ENCODE assay signal across 11 mouse cellular contexts in the genomic region with DNA sequence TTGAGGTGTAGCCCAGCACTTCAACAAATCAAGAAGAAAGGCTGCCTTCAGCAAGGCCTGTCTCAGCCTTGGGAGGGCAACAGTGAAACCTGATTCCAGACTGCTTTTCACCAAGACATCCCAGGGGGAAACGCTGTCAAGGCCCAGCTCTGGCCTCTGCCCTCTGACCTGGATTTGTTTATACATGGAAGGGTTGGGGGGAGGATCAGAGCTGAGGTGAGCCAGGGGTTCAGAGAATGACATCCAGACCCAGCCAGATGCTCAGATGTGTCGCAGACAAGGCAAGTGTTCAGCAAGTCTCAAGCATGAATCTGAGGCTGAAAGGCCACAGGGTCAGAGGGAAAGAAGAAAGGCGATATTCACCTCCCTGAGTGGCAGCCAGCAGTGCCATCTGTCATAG. TPM values are rescaled to one million over a fixed set of nuclear protein-coding genes. Genes with fewer than 3 reads are reported as not detected.
A peak's percentile ranks its signal among the peaks of the same experiment; 100 is the strongest.
DNase-seq lines count a peak whose midpoint lies in the region; ATAC-seq lines count a peak whose summit lies in the region.
"Had no signal": no experiment of that assay in that cellular context is flagged by ENCODE, and none has a peak within 500 bp of the region (broad histone marks: within the 10 kb centered on the region; RNA-seq: fewer than 3 reads in every experiment).

No protein-coding gene starts in this region.

- H3K4me2 ChIP-seq in hindbrain, embryonic 12.5 days (replicated peaks): no peak overlapping the region
- no peak overlapping the region for H3K4me2 ChIP-seq in hindbrain, embryonic 16.5 days (ENCODE audit: low read length)
- H3K4me2 ChIP-seq in midbrain, embryonic 12.5 days (replicated peaks): no peak overlapping the region
- no peak overlapping the region for H3K4me2 ChIP-seq in midbrain, embryonic 16.5 days (ENCODE audit: low read length)
- no peak overlapping the region for H3K4me2 ChIP-seq in kidney, embryonic 16.5 days (replicated peaks; ENCODE audit: low read depth, low read length)
- H3K4me2 ChIP-seq: liver, embryonic 13.5 days had no signal

- DNase-seq in yolk sac, embryonic 10.5 days (ENCODE audit: low spot score): peak; percentile 89
- DNase-seq: cerebellum, postnatal 25 days; liver, embryonic 13.5 days; thymus, adult 2 months had no signal

- H3K4me1 ChIP-seq in hindbrain, embryonic 12.5 days: peaks cover 89% of the 10 kb centered on the region
- H3K4me1 ChIP-seq in hindbrain, embryonic 16.5 days (ENCODE audit: control insufficient read depth, insufficient read depth, low read depth, low read length): peaks cover 50% of the 10 kb centered on the region
- peaks cover 82% of the 10 kb centered on the region for H3K4me1 ChIP-seq in midbrain, embryonic 12.5 days
- peaks cover 35% of the 10 kb centered on the region for H3K4me1 ChIP-seq in midbrain, embryonic 16.5 days (ENCODE audit: control insufficient read depth, insufficient read depth, low read length)
- peaks cover 94% of the 10 kb centered on the region for H3K4me1 ChIP-seq in kidney, embryonic 16.5 days (ENCODE audit: insufficient read depth, low read length)
- H3K4me1 ChIP-seq: megakaryocyte, embryonic 14.5 days had no signal

- no peak overlapping the region for H3K9ac ChIP-seq in hindbrain, embryonic 12.5 days
- H3K9ac ChIP-seq in hindbrain, embryonic 16.5 days (ENCODE audit: low read depth, low read length): no peak overlapping the region
- H3K9ac ChIP-seq in midbrain, embryonic 12.5 days (replicated peaks): no peak overlapping the region
- H3K9ac ChIP-seq in midbrain, embryonic 16.5 days (ENCODE audit: low read depth, low read length): no peak overlapping the region
- H3K9ac ChIP-seq in kidney, embryonic 16.5 days (replicated peaks; ENCODE audit: low read length): no peak overlapping the region
- H3K9ac ChIP-seq: liver, embryonic 13.5 days had no signal

- 8% methylated on average over 3 of the region's 3 CpGs for WGBS in hindbrain, embryonic 12.5 days
- WGBS in hindbrain, embryonic 16.5 days: 28% methylated on average over 3 of the region's 3 CpGs
- WGBS in midbrain, embryonic 12.5 days: 4% methylated on average over 3 of the region's 3 CpGs
- 18% methylated on average over 2 of the region's 3 CpGs for WGBS in midbrain, embryonic 16.5 days
- 14% methylated on average over 3 of the region's 3 CpGs for WGBS in kidney, embryonic 16.5 days

- H3K9me3 ChIP-seq in hindbrain, embryonic 12.5 days (replicated peaks): no peaks in the 10 kb centered on the region
- no peaks in the 10 kb centered on the region for H3K9me3 ChIP-seq in hindbrain, embryonic 16.5 days (ENCODE audit: control insufficient read depth, low read length)
- no peaks in the 10 kb centered on the region for H3K9me3 ChIP-seq in midbrain, embryonic 12.5 days
- H3K9me3 ChIP-seq in midbrain, embryonic 16.5 days (replicated peaks; ENCODE audit: control insufficient read depth, low read length, poor library complexity, severe bottlenecking): no peaks in the 10 kb centered on the region
- no peaks in the 10 kb centered on the region for H3K9me3 ChIP-seq in kidney, embryonic 16.5 days (ENCODE audit: low read length)
- H3K9me3 ChIP-seq: liver, embryonic 13.5 days; megakaryocyte, embryonic 14.5 days had no signal

- no peaks in the 10 kb centered on the region for H3K36me3 ChIP-seq in hindbrain, embryonic 12.5 days
- no peaks in the 10 kb centered on the region for H3K36me3 ChIP-seq in hindbrain, embryonic 16.5 days (ENCODE audit: control insufficient read depth, insufficient read depth, low read length)
- H3K36me3 ChIP-seq in midbrain, embryonic 12.5 days: no peaks in the 10 kb centered on the region
- H3K36me3 ChIP-seq in midbrain, embryonic 16.5 days (ENCODE audit: control insufficient read depth, insufficient read depth, low read length): no peaks in the 10 kb centered on the region
- H3K36me3 ChIP-seq in kidney, embryonic 16.5 days (ENCODE audit: insufficient read depth, low read length): no peaks in the 10 kb centered on the region
- H3K36me3 ChIP-seq: liver, embryonic 13.5 days had no signal

- peak overlapping the region; percentile 90 for H3K27ac ChIP-seq in hindbrain, embryonic 12.5 days
- no peak overlapping the region for H3K27ac ChIP-seq in hindbrain, embryonic 16.5 days (ENCODE audit: low read depth, low read length)
- H3K27ac ChIP-seq in midbrain, embryonic 12.5 days (replicated peaks): peak overlapping the region; percentile 93
- no peak overlapping the region; the same call in 1 of the 2 replicates for H3K27ac ChIP-seq in midbrain, embryonic 16.5 days (ENCODE audit: low read length)
- H3K27ac ChIP-seq in kidney, embryonic 16.5 days (ENCODE audit: low read length): peak overlapping the region; percentile 25
- H3K27ac ChIP-seq: liver, embryonic 13.5 days had no signal

- no peak overlapping the region for H3K4me3 ChIP-seq in hindbrain, embryonic 12.5 days
- no peak overlapping the region for H3K4me3 ChIP-seq in hindbrain, embryonic 16.5 days (ENCODE audit: low read length)
- no peak overlapping the region for H3K4me3 ChIP-seq in midbrain, embryonic 12.5 days
- H3K4me3 ChIP-seq in midbrain, embryonic 16.5 days (ENCODE audit: low read depth, low read length): no peak overlapping the region
- no peak overlapping the region for H3K4me3 ChIP-seq in kidney, embryonic 16.5 days (ENCODE audit: low read length)
- H3K4me3 ChIP-seq: liver, embryonic 13.5 days; megakaryocyte, embryonic 14.5 days had no signal

- no peak for ATAC-seq in hindbrain, embryonic 12.5 days (ENCODE audit: low FRiP score)
- ATAC-seq in hindbrain, embryonic 16.5 days: no peak
- ATAC-seq in midbrain, embryonic 12.5 days (ENCODE audit: low FRiP score, low read depth): no peak
- ATAC-seq in midbrain, embryonic 16.5 days: no peak
- peak; percentile 11; the same call in 1 of the 2 replicates for ATAC-seq in kidney, embryonic 16.5 days (ENCODE audit: low FRiP score, low TSS enrichment)
- ATAC-seq in megakaryocyte-erythroid progenitor cell, adult 5-6 weeks (replicated peaks; ENCODE audit: low FRiP score, low TSS enrichment, poor library complexity, severe bottlenecking): no peak

- H3K27me3 ChIP-seq in hindbrain, embryonic 12.5 days: no peaks in the 10 kb centered on the region
- no peaks in the 10 kb centered on the region for H3K27me3 ChIP-seq in hindbrain, embryonic 16.5 days (replicated peaks; ENCODE audit: control insufficient read depth, insufficient read depth, low read length)
- H3K27me3 ChIP-seq in midbrain, embryonic 12.5 days: no peaks in the 10 kb centered on the region
- no peaks in the 10 kb centered on the region for H3K27me3 ChIP-seq in midbrain, embryonic 16.5 days (ENCODE audit: control insufficient read depth, insufficient read depth, low read depth, low read length)
- no peaks in the 10 kb centered on the region for H3K27me3 ChIP-seq in kidney, embryonic 16.5 days (ENCODE audit: insufficient read depth, low read length)
- H3K27me3 ChIP-seq: liver, embryonic 13.5 days had no signal

RNA-seq across cellular contexts. Expression of gene Spsb4, which starts 36.3 kb away (rescaled TPM):
- 88.2 and 89.2 TPM in 2 replicates for polyA plus RNA-seq in hindbrain, embryonic 12.5 days (2016; fragmentation: Nextera tagmentation; extraction: Ambion mirVana)
- polyA plus RNA-seq in hindbrain, embryonic 16.5 days (2015; fragmentation: Nextera tagmentation; extraction: Ambion mirVana): 39.8 and 42.4 TPM in 2 replicates
- 122 and 126 TPM in 2 replicates for polyA plus RNA-seq in midbrain, embryonic 12.5 days (2016; fragmentation: Nextera tagmentation; extraction: Ambion mirVana)
- polyA plus RNA-seq in midbrain, embryonic 16.5 days (2015; fragmentation: Nextera tagmentation; extraction: Ambion mirVana): 23.5 and 28.3 TPM in 2 replicates
- polyA plus RNA-seq in kidney, embryonic 16.5 days (2015; fragmentation: Nextera tagmentation; extraction: Ambion mirVana): 64.3 and 66.6 TPM in 2 replicates
- not detected in 2 replicates for total RNA-seq in megakaryocyte-erythroid progenitor cell, adult 5-6 weeks (2014; fragmentation: Nextera tagmentation)
- not detected in 2 replicates for total RNA-seq in megakaryocyte-erythroid progenitor cell, adult 5-6 weeks (2017)

Comparison
In these comparisons a context has a peak if more than half of its experiments do, and no peak if none do; other contexts are left out.
1. H3K27ac ChIP-seq: peak in hindbrain, embryonic 12.5 days (single experiment), midbrain, embryonic 12.5 days (single experiment) and kidney, embryonic 16.5 days (single experiment); none in hindbrain, embryonic 16.5 days (single experiment) and midbrain, embryonic 16.5 days (single experiment).